Mouse (Mus musculus) brown adipose tissue, adult 24 weeks (tissue): ENCODE results near the gene Igfbpl1. TPM values are rescaled to one million over a fixed set of nuclear protein-coding genes. Genes with fewer than 3 reads are reported as not detected.

Experiments used
- H3K27ac ChIP-seq: fragments of 200-500 bp; replicated peaks from 2 replicates; pipeline ENCODE4 v1.5.1; 2012; ENCODE audit warnings: low read depth, mild to moderate bottlenecking, low read length
- H3K4me1 ChIP-seq: fragments of 200-500 bp; 2 replicates; pipeline ENCODE4 v1.6.1; 2012; ENCODE audit warnings: low read length, mixed read lengths; ENCODE audit not compliant: control insufficient read depth, insufficient read depth, insufficient read length
- H3K4me3 ChIP-seq: fragments of 200-500 bp; 2 replicates; pipeline ENCODE4 v1.5.1; 2012; ENCODE audit warnings: low read depth, mild to moderate bottlenecking, low read length, moderate library complexity; ENCODE audit not compliant: insufficient read depth
- polyA plus RNA-seq: library from polyadenylated mRNA; stranded (reverse); fragments of >200 nt; gene quantifications from 2 replicates; pipeline ENCODE4 v1.2.4, GENCODE M21; 2012; ENCODE audit not compliant: missing spikeins, insufficient read depth, insufficient read length

Igfbpl1 gene
- polyA plus RNA-seq, result not detected in 2 replicates

GRCm38 (mm10) chr4:45826275-45827040 lies at the start of gene Igfbpl1:
Igfbpl1 (minus strand) TSS chr4:45826923.
- Histone ChIP-seq H3K4me3 (no peak within 1 kb of the TSS), H3K4me1 (no peaks in the 10 kb centered on the region), H3K27ac (no peak within 1 kb of the TSS)

GRCm38 (mm10) chr4:45872147-45872546 lies 45.4 kb upstream of the Igfbpl1 start:
- Histone ChIP-seq H3K4me1 (no peaks in the 10 kb centered on the region), H3K27ac (no peak overlapping the region), H3K4me3 (no peak overlapping the region)

- H3K4me1 ChIP-seq, result no peaks in the 10 kb centered on the region
- no peak overlapping the region for H3K27ac ChIP-seq
- no peak overlapping the region for H3K4me3 ChIP-seq
Measured at GRCm38 (mm10) chr4:45869021-45869815, 42.5 kb upstream of the Igfbpl1 start.

GRCm38 (mm10) chr4:45867416-45867815 lies 40.7 kb upstream of the Igfbpl1 start:
- Histone ChIP-seq H3K4me1 (no peaks in the 10 kb centered on the region), H3K27ac (no peak overlapping the region), H3K4me3 (no peak overlapping the region)

- H3K27ac ChIP-seq, result no peak overlapping the region
- H3K4me1 ChIP-seq, result peaks cover 5% of the 10 kb centered on the region; the same call in 1 of the 2 replicates
- no peak overlapping the region for H3K4me3 ChIP-seq
Measured at GRCm38 (mm10) chr4:45861160-45861559, 34.4 kb upstream of the Igfbpl1 start.

- Histone ChIP-seq H3K4me3 (no peak overlapping the region), H3K4me1 (peaks cover 5% of the 10 kb centered on the region; the same call in 1 of the 2 replicates), H3K27ac (no peak overlapping the region)
Measured at GRCm38 (mm10) chr4:45855803-45856424, 29.2 kb upstream of the Igfbpl1 start.

GRCm38 (mm10) chr4:45853496-45854246 lies 26.9 kb upstream of the Igfbpl1 start:
- Histone ChIP-seq H3K27ac (no peak overlapping the region), H3K4me1 (peaks cover under 1% of the 10 kb centered on the region; the same call in 1 of the 2 replicates), H3K4me3 (no peak overlapping the region)

- H3K27ac ChIP-seq, result no peak overlapping the region
- no peak overlapping the region for H3K4me3 ChIP-seq
- H3K4me1 ChIP-seq, result no peaks in the 10 kb centered on the region
Measured at GRCm38 (mm10) chr4:45851640-45852051, 24.9 kb upstream of the Igfbpl1 start.

- H3K4me3 ChIP-seq, result no peak overlapping the region
- no peak overlapping the region for H3K27ac ChIP-seq
- no peaks in the 10 kb centered on the region for H3K4me1 ChIP-seq
Measured at GRCm38 (mm10) chr4:45849419-45849818, 22.7 kb upstream of the Igfbpl1 start.

GRCm38 (mm10) chr4:45848825-45849156 lies 22.1 kb upstream of the Igfbpl1 start:
- Histone ChIP-seq H3K4me3 (no peak overlapping the region), H3K4me1 (no peaks in the 10 kb centered on the region), H3K27ac (no peak overlapping the region)

GRCm38 (mm10) chr4:45848109-45848824 lies 21.5 kb upstream of the Igfbpl1 start, which contains the start of gene Stra6l:
Stra6l (plus strand) TSS chr4:45848664.
- no peaks in the 10 kb centered on the region for H3K4me1 ChIP-seq
- H3K4me3 ChIP-seq, result no peak within 1 kb of the TSS
- no peak within 1 kb of the TSS for H3K27ac ChIP-seq

GRCm38 (mm10) chr4:45846263-45846662 lies 19.5 kb upstream of the Igfbpl1 start:
- Histone ChIP-seq H3K27ac (no peak overlapping the region), H3K4me3 (no peak overlapping the region)

GRCm38 (mm10) chr4:45844355-45844754 lies 17.6 kb upstream of the Igfbpl1 start:
- H3K27ac ChIP-seq, result no peak overlapping the region
- no peaks in the 10 kb centered on the region for H3K4me1 ChIP-seq
- no peak overlapping the region for H3K4me3 ChIP-seq

More at GRCm38 (mm10) chr4:45846263-45846662, 19.5 kb upstream of the Igfbpl1 start:
- no peaks in the 10 kb centered on the region for H3K4me1 ChIP-seq

GRCm38 (mm10) chr4:45833461-45833860 lies 6.7 kb upstream of the Igfbpl1 start:
- Histone ChIP-seq H3K4me3 (no peak overlapping the region), H3K4me1 (no peaks in the 10 kb centered on the region), H3K27ac (no peak overlapping the region)
